Mouse (Mus musculus) G1E (cell line): ENCODE results near the gene Dnah10.

ENCODE experiments used
- CTCF ChIP-seq: IDR thresholded peaks from 2 replicates; pipeline ENCODE4 v1.5.1; 2012; ENCODE audit warnings: low read depth, low read length, inconsistent platforms, mixed read lengths
- GATA1 ChIP-seq: IDR thresholded peaks from 2 replicates; pipeline ENCODE4 v1.6.1; 2012; ENCODE audit warnings: borderline replicate concordance, low read length, inconsistent platforms, mixed read lengths

- TF ChIP-seq CTCF (no peak), GATA1 (no peak)
Measured at GRCm38 (mm10) chr5:124713741-124714140, 11.1 kb upstream of the Dnah10 start.
